Mouse (Mus musculus): ENCODE measurements around the gene Zcwpw1. TPM values are rescaled to one million over a fixed set of nuclear protein-coding genes. Genes with fewer than 3 reads are reported as not detected.

The Zcwpw1 gene
- polyA plus RNA-seq, 1 experiment: 15.3 TPM

DNA sequence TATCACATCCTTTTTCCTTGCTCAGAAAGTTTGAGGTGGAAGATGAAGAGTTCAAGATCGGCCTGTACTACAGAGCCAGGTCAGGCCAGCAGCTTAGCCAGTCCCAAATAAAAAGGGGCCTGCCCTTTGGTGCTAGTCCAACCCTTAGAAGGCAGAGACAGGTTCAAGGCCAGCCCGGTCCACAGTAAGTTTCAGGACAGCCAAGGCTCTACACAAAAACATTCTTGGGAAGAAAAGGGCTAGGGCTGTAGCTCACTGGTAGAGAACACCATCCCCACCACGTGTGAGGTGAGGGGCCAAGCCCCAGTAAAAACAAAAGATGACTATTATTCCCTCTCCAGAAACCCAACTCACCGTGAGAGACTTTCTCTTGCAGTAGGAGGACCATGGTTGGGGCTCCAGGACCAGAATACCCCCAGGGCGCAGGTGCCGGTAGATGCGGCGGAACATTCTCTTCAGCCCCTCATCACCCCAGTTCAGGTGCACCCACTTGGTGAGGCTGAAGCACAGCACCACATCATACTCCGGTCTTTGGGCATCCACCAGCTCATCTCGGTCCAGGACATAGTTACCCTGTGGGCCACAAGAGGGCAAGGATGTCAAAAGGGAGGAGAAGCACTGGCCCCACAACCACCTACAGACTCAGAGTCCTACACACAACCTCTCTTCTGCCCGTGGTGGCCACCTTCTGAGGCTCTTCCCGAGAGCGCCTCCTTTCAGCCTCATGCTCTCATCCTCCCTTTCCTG is 4.6 kb upstream of the Zcwpw1 start:
- no peak for DNase-seq (ENCODE audit: extremely low spot score in 1 of 2, low spot score in 1 of 2)

DNA sequence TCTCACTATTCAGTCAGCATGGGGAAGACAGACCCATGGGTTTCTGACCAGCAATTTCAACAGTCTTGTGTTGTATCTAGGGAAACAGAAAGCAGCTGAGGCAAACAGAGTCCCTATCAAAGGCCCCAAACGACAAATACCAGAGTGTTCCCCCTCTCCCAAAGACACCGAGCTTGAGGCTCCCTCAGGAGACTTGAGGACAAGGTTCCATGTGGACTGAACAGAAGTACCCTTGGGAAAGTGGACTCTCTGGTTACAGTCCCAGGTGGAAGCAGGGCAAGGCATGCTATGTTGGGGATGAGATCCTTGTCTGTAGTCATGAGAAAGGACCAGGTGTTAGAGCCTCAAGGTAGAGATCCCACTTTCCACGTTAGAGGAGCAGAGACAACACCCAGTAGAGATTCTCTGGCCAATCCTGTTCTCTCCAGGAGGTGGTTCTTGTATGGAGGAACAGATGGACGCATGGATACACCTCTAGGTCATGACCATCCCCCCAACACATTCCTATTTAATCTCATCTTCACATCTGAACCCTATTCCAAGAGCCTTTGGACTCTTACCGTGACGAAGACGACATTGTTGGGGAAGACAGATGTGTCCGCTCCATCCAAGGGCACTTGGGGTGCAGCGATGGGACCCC is 3.6 kb upstream of the Zcwpw1 start:
- no peak for DNase-seq (ENCODE audit: extremely low spot score in 1 of 2, low spot score in 1 of 2)

DNA sequence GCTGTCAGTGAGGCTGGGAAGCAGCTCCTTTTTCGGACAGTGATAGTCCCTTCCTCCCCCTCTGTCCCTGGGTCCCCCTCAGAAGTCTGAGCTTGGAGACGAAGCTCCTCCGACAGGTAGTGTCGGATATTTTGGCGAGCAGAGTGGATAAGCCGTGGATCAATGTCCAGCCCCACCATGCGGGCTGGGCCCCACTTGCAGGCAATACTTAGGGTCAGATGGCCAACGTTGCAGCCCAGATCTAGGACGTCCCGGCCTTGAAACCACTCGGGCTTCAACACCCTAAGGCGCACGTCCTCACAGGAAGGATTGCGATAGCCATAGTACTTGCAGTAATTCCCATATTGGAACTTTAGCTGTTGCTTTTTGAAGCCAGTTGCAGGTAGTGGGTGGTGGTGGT is 3.1 kb upstream of the Zcwpw1 start:
- DNase-seq (ENCODE audit: extremely low spot score in 1 of 2, low spot score in 1 of 2): no peak

DNA sequence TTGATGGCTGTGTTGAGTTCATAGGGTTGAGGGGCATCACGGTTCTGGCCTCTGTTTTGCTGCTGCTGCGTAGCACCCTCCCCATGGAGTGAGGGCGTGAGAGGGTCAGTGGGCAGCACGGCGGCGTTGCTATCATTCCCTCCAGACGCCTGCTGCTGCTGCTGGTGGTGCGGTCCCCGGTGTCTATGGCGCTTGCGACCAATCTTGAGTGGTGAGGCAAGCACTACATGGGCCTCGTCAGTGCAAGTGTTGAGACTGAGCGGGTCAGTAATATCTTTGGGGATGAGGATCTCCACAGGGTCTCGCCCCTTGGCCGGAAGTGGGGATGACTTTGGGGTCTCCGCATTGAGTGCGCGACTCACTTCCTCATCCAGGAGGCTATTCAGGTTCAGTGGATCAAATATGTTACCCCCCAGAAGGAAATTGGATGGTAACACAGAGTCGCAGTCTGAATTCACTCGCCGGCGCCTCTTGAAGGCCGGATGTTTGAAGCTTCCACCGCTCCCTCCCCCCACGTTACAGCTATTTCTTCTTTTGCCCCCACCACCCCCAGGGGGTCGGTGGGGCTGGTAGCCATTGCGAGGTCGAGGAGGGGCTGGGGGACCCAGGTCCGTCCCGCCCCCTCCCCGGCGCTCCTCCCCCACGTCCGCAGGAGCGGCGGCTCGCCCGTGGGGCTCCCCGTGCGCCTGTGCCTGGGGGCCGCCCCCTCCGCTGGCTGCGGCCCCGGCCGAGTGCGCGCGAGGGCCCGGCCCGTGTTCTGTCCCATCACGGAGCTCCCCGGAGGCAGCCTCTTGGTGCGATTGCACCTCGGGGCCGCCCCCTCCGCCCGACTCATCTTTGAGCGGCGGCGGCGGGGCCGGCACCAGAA is 2.2 kb upstream of the Zcwpw1 start:
- DNase-seq (ENCODE audit: extremely low spot score in 1 of 2, low spot score in 1 of 2): peak in 1 of 2 experiments; percentile 40

DNA sequence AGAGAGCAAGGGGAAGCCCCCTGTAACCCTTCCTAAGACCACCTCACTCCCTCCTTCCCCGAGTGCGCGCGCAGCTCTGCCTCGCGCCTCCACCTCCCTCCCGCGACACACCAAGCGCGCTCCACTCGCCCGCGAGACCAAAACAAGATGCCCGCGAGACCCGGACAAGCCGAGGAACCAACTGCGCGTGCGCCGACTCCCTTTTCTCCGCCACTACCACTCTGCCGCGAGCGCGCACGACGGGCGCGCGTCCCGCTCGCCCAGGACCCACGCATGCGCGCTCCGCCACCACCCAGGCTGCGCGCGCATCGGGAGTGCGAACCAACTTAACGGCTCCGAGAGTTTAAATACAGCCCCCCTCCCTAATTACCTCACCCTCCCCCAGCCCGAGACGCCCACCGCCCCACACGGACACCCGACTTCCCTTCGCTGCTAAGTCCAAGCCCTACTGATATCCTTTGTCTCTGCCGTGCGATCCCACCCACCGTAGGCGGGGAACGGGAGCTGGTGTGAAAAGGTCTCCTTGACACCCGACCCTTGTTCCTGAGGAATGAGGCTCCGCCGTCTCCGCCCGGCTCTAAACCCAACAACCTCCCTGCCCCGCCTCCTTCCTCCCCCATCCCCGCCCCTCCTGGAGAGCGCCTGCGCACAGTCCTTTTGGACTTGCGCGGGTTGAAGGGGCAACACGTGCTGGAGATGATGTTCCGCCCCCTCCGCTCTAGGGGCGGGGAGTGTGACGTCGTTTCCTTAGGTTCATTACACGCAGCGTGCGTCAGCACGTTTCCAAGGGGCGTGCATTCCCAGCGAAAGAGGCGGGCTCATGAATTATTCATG is 1.3 kb upstream of the Zcwpw1 start:
- DNase-seq (ENCODE audit: extremely low spot score in 1 of 2, low spot score in 1 of 2): peak; percentile 99

DNA sequence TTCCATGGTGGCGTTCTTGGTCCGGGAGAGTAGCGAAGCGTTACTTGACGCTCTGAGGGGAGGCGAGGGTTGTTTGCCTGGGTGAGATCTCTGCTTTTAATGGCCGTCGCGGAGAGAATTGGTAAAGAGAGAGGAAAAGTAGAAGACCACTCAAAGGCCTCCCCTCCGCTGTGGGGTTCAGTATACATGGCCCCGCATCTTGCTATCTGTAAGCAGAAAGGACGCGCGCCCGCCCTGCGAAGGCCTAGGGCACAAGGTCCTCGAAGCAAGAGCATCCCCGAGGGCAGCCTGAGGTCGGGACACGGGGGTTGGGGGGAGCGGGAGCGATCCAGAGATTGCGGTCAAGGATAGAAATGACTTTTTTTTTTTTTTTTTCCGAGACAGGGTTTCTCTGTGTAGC is 573 bp downstream of the Zcwpw1 start:
- DNase-seq (ENCODE audit: extremely low spot score in 1 of 2, low spot score in 1 of 2): no peak

DNA sequence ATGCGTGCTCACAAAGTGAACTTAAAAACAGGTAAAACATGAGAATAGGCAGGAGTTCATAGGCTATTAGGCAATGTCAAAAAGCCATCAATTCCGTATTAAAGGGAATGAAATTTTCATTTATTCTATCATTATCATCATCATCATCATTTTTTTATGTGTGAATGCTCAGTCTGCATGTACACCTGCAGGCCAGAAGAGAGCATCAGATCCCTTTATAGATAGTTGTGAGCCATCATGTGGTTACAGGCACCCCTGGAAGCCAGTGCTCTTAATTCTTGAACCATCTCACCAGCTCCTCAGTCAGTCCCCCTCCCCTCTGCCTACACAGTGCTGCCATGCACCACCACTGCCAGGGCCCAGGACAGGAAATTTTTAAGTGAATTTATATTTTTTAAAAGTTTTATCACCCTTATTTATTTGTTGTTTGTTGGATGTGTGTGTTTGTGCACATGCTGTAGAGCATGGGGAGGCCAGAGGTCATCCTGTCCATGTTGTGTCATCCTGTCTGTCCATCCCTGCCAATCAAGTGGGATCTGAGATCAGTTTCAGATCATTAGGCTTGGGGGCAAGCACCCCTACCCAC is 1.4 kb downstream of the Zcwpw1 start:
- no peak for DNase-seq (ENCODE audit: extremely low spot score in 1 of 2, low spot score in 1 of 2)

DNA sequence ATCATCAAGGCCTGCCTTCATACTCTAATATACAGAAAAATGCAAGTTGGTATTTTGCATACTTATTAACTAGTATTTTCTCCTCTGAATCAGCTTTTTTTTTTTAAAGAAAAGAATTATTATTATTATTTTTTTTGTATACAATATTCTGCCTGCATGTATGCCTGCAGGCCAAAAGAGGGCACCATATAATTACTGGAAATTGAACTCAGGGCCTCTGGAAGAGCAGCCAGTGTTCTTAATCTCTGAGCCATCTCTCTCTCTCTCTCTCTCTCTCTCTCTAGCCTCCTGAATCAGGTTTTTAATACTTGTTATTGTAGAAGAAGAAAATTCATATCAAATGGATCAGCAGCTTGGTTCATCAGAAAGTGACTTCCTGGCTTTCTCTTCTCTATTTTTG is 4.0 kb downstream of the Zcwpw1 start:
- no peak for DNase-seq (ENCODE audit: extremely low spot score in 1 of 2, low spot score in 1 of 2)

DNA sequence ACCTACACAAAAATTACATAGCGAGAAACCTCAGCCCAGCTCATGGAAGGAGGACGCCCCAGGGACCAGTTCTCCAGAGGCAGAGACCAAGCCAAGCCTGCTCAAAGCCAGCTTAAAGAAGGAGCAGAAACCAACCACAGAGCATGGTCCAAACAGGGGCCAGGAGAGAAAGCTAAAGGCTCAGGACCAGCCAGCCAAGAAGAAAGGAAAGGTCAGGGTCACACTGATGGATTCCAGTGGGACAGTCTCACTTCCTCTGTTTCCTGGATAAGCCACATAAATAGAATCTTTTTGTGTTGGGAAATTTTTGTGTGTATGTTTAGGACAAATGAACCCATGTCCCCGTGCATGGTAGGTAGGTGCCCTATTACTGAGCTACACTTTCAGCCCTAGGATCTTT is 9.0 kb downstream of the Zcwpw1 start:
- DNase-seq (ENCODE audit: extremely low spot score in 1 of 2, low spot score in 1 of 2): no peak

DNA sequence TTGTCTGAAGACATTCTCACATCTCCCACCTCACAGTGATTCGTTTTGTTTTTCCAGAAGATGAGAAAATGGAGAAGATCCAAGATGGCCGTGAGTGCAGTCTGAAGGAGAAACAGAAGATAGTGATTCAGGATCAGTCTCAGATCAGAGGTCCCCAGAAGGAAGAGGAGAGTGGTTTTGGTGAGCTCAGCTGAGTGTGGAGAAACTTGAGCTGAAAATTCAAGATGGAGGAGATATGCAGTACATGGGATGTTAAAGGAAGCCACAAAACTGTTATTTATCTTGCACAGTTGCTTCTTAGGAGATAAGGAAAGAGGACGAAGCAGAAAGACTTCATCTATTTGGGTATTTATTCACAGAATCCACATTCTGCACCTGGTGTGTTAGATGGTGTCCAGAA is 13.3 kb downstream of the Zcwpw1 start:
- DNase-seq (ENCODE audit: extremely low spot score in 1 of 2, low spot score in 1 of 2): no peak

DNA sequence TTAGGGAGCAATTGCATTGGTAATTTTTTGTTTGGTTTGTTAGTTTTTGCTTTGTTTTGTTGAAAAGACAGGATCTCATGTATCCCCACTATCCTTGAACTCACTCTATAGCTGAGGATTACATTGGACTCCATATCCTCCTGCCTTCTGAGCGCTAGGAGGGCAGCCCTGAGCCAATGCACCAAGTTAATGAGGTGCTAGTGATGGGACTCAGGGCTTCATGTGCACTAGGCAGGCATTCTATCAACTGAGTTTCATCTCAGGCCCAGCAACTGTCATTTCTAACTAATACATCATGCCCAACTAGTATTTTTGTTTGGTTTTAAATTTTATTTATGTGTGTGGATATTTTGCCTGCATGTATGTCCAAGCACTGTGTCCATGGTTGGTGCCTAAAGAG is 18.6 kb downstream of the Zcwpw1 start:
- no peak for DNase-seq (ENCODE audit: extremely low spot score in 1 of 2, low spot score in 1 of 2)

DNA sequence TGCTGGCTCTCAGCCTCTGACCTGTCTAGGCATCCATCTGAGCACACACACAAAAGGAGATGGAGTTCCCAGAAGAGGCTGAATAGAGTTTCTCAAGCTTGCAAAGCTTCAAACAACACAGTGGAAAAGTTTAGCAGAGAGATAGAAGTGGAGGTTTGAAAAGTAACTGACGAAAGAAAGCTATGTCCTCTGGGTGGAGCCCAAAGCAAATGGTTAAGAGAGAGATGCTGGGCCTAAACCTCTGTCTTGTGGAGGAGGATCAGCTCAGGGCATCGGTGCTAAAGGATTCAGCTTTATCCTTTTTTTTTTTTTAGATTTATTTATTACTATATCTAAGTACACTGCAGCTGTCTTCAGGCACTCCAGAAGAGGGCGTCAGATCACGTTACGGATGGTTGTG is 20.7 kb downstream of the Zcwpw1 start:
- no peak for DNase-seq (ENCODE audit: extremely low spot score in 1 of 2, low spot score in 1 of 2)

DNA sequence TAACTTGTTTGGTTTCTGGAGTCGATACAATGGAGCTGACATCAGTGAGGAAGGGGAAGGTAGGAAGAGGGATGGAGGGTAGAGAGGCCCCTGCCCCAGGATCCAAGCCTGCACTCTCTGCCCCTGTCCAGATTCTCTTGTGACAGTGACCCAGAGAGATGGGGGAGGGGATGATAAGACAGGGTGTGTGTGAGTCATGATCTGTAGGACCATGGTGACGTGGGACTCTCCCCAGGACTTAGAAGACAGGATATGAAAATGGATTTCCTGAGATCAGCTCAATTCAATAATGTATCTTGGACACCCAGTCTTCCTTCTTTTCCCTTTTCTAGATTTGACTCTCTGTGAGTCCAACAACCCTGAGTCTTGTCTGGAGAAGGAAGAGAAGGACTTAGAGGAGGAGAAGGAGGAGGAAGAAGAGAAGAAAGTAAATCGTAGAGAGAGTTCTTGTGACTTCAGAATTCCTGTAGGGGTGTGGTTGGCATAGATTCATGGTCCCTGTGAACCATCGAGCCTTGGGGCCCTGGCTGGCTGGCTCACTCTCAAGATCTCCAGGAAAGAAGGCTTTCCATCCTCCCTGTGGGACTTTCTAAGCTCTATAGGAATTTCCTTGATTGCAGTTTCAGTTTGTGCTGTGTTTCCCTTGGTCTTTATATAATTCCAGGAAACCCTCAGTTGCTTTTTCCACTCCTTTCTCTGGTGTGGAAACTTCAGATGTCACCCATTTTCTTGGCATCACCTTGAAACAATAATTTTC is 30.0 kb downstream of the Zcwpw1 start:
- DNase-seq (ENCODE audit: extremely low spot score in 1 of 2, low spot score in 1 of 2): no peak

DNA sequence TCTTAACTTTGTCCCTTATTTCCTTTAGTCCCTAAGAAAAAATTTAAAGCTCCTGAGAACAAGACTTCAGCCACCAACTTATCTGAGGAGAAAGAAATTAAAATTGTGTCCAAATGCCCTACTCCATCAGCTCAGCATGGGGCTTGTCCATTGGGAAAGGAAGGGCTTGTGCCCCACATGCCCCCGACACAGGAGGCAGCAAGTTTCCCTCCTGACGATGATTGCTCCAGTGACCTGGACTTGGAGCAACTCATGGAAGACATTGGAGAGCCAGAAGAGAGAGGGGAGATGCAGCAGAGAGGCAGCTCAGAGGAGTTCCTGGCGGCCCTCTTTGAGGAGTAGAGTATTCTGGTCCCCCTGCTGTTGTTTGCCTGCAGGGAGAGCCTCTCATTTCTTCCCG is 34.5 kb downstream of the Zcwpw1 start:
- no peak for DNase-seq (ENCODE audit: extremely low spot score in 1 of 2, low spot score in 1 of 2)

DNA sequence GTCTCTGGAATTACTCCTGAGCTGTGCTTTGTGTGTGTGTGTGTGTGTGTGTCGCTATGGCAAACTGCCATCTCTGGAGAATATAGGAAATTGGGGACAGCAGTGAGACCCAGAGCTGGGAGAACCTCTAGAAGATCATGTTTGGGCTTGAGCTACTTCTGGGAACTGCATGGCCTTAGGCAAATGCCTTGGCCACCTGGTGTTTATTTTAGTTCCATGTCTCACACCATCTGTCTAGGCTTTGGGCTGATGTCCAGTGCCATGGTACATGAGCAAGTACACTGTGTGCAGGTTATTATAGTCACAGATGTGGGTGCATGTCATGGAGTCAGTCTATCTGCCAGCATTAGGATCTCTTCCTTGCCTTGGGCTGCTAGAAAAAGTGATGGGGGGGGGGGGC is 35.0 kb downstream of the Zcwpw1 start:
- no peak for DNase-seq (ENCODE audit: extremely low spot score in 1 of 2, low spot score in 1 of 2)

DNA sequence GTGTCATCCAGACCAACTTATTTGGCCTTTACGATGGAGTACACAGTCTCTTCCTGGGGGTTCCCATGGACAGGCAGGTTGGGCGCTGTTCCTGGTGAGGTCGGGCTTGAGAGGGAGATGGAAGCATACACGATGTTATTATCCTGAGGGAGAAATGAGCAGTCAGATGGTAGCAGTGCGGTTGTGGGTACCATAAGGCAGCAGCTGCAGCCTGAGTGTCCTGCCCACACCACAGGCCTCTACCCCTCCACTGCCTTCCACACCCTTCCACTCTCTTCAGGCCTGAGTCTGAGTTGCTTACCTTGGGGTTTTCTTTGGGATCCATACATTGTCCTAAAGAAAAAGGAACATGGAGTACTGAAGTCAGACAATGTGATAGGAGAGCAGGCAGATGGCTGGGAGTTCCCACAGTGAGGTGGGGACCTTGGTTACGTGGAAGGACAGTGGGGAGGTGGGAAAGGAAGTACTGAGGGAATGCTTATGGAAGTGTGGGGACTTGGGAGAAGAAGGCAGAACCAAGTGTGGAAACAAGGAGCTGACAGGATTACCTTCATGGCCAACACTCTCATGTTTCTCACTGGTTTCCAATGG is 36.0 kb downstream of the Zcwpw1 start:
- DNase-seq (ENCODE audit: extremely low spot score in 1 of 2, low spot score in 1 of 2): no peak

DNA sequence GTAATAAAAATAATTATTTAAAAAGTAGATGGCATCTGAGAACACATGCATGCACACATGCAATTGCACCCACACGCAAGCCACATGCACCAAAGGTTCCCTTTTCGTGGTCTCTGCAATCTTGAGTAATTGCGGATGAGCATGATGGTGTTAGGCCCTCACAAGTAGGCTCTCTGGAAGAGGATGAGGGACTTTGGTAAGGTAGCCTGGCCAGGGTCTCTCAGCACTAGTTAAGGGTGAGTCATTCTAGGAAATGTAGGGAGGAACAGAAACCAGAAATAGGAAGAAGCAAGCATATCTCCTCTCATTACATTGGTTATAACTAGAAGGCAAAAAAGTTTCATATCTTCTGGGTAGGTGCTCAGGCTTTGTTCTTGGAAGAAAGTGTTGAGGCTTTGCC is 37.4 kb downstream of the Zcwpw1 start:
- no peak for DNase-seq (ENCODE audit: extremely low spot score in 1 of 2, low spot score in 1 of 2)

DNA sequence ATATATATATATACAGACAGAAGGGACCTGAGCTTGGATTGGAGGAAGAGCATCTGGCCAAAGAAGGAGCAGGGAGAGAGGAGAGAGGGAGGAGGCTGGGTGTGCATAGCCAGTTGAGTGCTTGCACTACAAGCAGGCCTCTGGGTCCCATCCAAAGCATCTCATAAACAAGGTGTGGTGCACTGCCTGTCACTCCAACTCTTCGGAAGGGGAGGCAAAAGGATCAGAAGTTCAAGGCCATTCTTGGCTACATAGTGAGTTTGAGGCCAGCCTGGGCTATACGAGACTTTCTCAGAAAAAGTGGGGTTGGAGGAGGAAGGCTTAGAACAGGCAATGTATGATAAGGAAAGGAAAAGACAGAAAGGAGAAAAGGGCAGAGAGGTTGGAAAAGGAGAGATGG is 38.4 kb downstream of the Zcwpw1 start:
- DNase-seq (ENCODE audit: extremely low spot score in 1 of 2, low spot score in 1 of 2): no peak

DNA sequence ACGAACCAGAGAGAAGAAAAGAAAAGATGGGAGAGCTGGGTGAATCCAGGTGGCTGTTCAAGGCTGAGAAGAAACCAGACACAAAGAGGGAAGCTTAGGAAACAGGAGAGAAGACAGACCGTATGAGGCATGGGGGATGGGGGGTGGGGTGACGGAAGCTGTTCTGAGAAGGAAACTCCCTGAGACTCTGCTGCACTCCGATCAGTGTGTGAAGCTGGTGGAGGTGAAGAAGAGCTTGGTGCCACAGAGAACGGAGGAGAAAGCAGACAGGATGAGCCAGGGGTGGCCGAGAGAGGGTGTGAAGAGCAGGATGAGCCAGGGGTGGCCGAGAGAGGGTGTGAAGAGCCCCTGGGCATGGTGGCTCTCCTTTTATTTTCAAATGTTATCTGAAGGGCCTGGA is 38.8 kb downstream of the Zcwpw1 start:
- DNase-seq (ENCODE audit: extremely low spot score in 1 of 2, low spot score in 1 of 2): no peak

Measured in frontal cortex, adult 2 months (tissue).